Mouse (Mus musculus): ENCODE measurements around the gene Fam221a.
"Not testable (repeated sequence)": the region's sequence is repeated elsewhere in the genome, so short reads cannot be mapped to it uniquely, and the experiment has no call there.

The Fam221a gene

GRCm38 (mm10) chr6:49394276-49394675 lies 26.7 kb downstream of the Fam221a start:
- no peak for DNase-seq

- peak in 1 of 2 experiments; percentile 33 for DNase-seq
These were observed 27.8 kb downstream of the Fam221a start, which contains the start of gene Stk31 for GRCm38 (mm10) chr6:49395316-49395715. Stk31 (plus strand) TSS chr6:49395604.

GRCm38 (mm10) chr6:49397466-49397865 lies 29.9 kb downstream of the Fam221a start:
- peak in 1 of 2 experiments; percentile 36 for DNase-seq

DNA sequence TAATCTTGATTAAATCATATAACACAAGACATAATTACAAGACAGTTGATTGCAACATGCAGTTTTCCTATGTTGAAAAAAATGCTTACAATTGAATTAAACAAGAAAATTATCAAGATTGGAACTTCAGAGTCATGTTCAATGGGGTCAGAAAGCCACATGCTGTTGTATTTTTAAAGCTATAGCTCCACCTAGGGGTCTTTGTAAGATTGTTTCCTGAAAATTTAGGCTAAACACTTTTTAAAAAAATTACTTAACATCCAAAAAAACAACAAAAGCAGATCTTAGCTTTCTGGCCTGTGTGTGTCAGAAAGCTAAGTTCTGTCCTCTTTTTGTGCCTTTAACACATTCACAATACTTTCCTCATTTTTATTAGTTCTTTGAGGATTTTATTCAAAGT lies 30.8 kb downstream of the Fam221a start:
- peak in 1 of 2 experiments; percentile 23 for DNase-seq

DNA sequence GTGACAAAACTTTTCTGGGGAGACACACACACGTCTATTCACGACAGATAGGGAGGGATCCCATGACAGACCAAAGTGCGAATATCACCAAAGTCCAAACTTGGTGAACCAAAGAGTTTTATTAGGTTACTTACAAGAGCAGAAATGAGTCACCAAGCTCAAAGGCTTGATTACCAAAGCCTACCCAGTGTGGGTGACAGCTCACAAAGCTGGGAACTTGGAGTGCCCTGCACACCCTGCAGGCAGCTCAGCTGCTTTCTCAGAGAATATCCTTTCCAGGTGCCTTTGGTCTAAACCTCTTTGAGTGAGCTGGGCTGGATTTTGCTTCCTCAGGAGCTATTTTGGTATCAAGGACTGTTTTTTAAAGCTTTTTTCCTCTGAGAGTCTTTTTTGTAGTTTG lies 43.3 kb downstream of the Fam221a start:
- peak in 1 of 2 experiments; percentile 10 for DNase-seq

GRCm38 (mm10) chr6:49412967-49413366 lies 45.4 kb downstream of the Fam221a start:
- not testable (repeated sequence) for DNase-seq

DNA sequence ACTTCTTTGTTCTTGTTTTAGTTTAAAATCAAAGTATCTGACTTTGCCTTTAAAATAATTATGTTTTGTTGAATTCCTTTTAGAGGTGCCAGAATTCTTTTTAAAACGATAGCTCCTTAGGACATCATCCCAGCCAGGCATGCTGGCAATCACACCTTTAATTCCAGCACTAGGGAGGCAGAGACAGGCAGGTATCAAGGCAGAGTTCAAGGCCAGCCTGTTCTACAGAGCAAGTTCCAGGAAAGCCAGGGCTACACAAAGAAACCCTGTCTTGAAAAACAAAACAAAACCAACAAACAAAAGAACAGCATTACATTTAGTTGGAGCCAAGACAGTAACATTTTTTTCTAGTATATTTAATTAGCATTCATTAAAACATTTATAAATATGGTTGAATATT lies 48.4 kb downstream of the Fam221a start:
- DNase-seq = no peak

DNA sequence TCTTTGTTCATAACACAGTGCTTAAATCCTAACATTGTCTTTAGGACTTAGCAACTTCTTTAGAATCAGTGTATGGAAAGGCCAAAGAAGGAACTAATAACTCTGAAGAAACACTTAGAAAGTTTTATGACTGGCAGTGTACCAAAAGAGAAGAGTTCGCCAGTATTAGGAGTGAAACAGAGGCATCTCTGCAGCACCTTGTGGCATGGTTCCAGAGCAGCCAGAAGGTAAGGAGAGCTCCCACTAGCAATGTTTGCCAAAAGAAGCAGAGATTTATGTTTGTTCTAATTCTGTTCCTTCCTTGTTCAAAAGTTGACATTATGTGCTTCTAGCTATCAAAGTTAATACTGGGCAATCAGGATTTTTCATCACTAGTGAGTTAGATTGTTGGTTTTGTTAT lies 69.8 kb downstream of the Fam221a start:
- DNase-seq = no peak

Measured in kidney, postnatal 36 days (tissue).